Comparison of ENCODE assay signal across 8 mouse cellular contexts in genomic region chr5:14514631-14515523, GRCm38 (mm10). TPM values are rescaled to one million over a fixed set of nuclear protein-coding genes. Genes with fewer than 3 reads are reported as not detected.
DNase-seq lines count a peak whose midpoint lies in the region; ATAC-seq lines count a peak whose summit lies in the region.

Pclo (plus strand) TSS chr5:14514918.

- peak within 1 kb of the TSS; percentile 81 for H3K27ac ChIP-seq in forebrain, embryonic 11.5 days (ENCODE audit: low read depth, low read length)
- H3K27ac ChIP-seq in heart, embryonic 15.5 days = peak within 1 kb of the TSS; percentile 75

- no peaks in the 10 kb centered on the region for H3K36me3 ChIP-seq in erythroblast, embryonic 14.5 days (ENCODE audit: control insufficient read depth)
- H3K36me3 ChIP-seq in forebrain, embryonic 11.5 days (ENCODE audit: control insufficient read depth, insufficient read depth, low read length) = no peaks in the 10 kb centered on the region
- no peaks in the 10 kb centered on the region for H3K36me3 ChIP-seq in heart, embryonic 15.5 days

- DNase-seq in forebrain, embryonic 11.5 days (ENCODE audit: low spot score) = peak; percentile 95
- peak; percentile 91 for DNase-seq in kidney, postnatal 10 days
- peak; percentile 82 for DNase-seq in liver
- DNase-seq in naive thymus-derived CD4-positive, alpha-beta T cell, adult 2 months (ENCODE audit: low read depth) = peak; percentile 0
- DNase-seq in testis, postnatal 14 days (ENCODE audit: low spot score) = peak; percentile 88

- peak within 1 kb of the TSS; percentile 68 for H3K4me2 ChIP-seq in forebrain, embryonic 11.5 days (ENCODE audit: low read depth, low read length, severe bottlenecking)
- peak within 1 kb of the TSS; percentile 97 for H3K4me2 ChIP-seq in heart, embryonic 15.5 days

- peak within 1 kb of the TSS; percentile 78 for H3K9ac ChIP-seq in forebrain, embryonic 11.5 days (ENCODE audit: low read length)
- H3K9ac ChIP-seq in heart, embryonic 15.5 days = peak within 1 kb of the TSS; percentile 51; the same call in 1 of the 2 replicates

- under 1% methylated on average over 84 of the region's 89 CpGs for WGBS in forebrain, embryonic 11.5 days
- WGBS in heart, embryonic 15.5 days = under 1% methylated on average over 87 of the region's 89 CpGs

- H3K27me3 ChIP-seq in erythroblast, embryonic 14.5 days (ENCODE audit: control insufficient read depth) = peaks cover 14% of the 10 kb centered on the region
- H3K27me3 ChIP-seq in forebrain, embryonic 11.5 days (ENCODE audit: control insufficient read depth, insufficient read depth, low read length) = no peaks in the 10 kb centered on the region
- H3K27me3 ChIP-seq in heart, embryonic 15.5 days = peaks cover 5% of the 10 kb centered on the region

- H3K9me3 ChIP-seq in erythroblast, embryonic 14.5 days (ENCODE audit: control insufficient read depth, low read length) = no peaks in the 10 kb centered on the region; the same call in 1 of the 2 replicates
- no peaks in the 10 kb centered on the region for H3K9me3 ChIP-seq in forebrain, embryonic 11.5 days (ENCODE audit: control insufficient read depth, low read length)
- no peaks in the 10 kb centered on the region for H3K9me3 ChIP-seq in heart, embryonic 15.5 days (replicated peaks)

- peak within 1 kb of the TSS; percentile 52 for H3K4me3 ChIP-seq in erythroblast, embryonic 14.5 days (replicated peaks)
- H3K4me3 ChIP-seq in forebrain, embryonic 11.5 days (ENCODE audit: low read depth, low read length) = peak within 1 kb of the TSS; percentile 73
- H3K4me3 ChIP-seq in heart, embryonic 15.5 days = peak within 1 kb of the TSS; percentile 76

- ATAC-seq in erythroblast, adult 5-6 weeks (replicated peaks; ENCODE audit: low FRiP score, poor library complexity, severe bottlenecking) = no peak
- ATAC-seq in forebrain, embryonic 11.5 days (replicated peaks; ENCODE audit: low FRiP score) = peak; percentile 98
- peak; percentile 98 for ATAC-seq in heart, embryonic 15.5 days (replicated peaks; ENCODE audit: insufficient number of reproducible peaks, insufficient read depth, low FRiP score, low read depth)

- H3K4me1 ChIP-seq in erythroblast, embryonic 14.5 days (ENCODE audit: control insufficient read depth) = peaks cover 8% of the 10 kb centered on the region
- no peaks in the 10 kb centered on the region for H3K4me1 ChIP-seq in forebrain, embryonic 11.5 days (replicated peaks; ENCODE audit: control insufficient read depth, insufficient read depth, low read length)
- peaks cover 5% of the 10 kb centered on the region for H3K4me1 ChIP-seq in heart, embryonic 15.5 days (replicated peaks)

RNA-seq across cellular contexts. Expression of gene Pclo, which starts in this region (rescaled TPM):
- polyA plus RNA-seq in erythroblast, embryonic 14.5 days (2012) = under 0.01 TPM in 1 of 2 replicates, not detected in the other
- total RNA-seq in erythroblast, adult 5-6 weeks (2015; ENCODE audit: low replicate concordance) = not detected in 2 replicates
- total RNA-seq in erythroblast, adult 5-6 weeks (2017; ENCODE audit: low replicate concordance) = under 0.01 TPM in 1 of 2 replicates, not detected in the other
- 2.3 and 2.4 TPM in 2 replicates for polyA plus RNA-seq in forebrain, embryonic 11.5 days (2014; fragmentation: Nextera tagmentation; extraction: Ambion mirVana)
- 0.11 and 0.38 TPM in 2 replicates for polyA plus RNA-seq in heart, embryonic 15.5 days (2015; fragmentation: Nextera tagmentation; extraction: Ambion mirVana)

Comparison
In these comparisons a context has a peak if more than half of its experiments do, and no peak if none do; other contexts are left out.
1. Peak in ATAC-seq, H3K4me3 ChIP-seq, H3K27ac ChIP-seq, H3K9ac ChIP-seq and H3K4me2 ChIP-seq in heart, embryonic 15.5 days; RNA of the gene not detected or under 1 TPM.
2. DNase-seq: peak in every context shown above with its lines; median percentile 95 in forebrain, embryonic 11.5 days; 91 in kidney, postnatal 10 days; 88 in testis, postnatal 14 days; 82 in liver; 0 in naive thymus-derived CD4-positive, alpha-beta T cell, adult 2 months.